Mouse (Mus musculus) intestine, postnatal 0 days (tissue): Measurements from ENCODE around the gene Dlg2. TPM values are rescaled to one million over a fixed set of nuclear protein-coding genes. Genes with fewer than 3 reads are reported as not detected.

Experiments
- ATAC-seq: fragments of 200-750 bp; cut with Nextera tagmentation; 2 replicates; pipeline ENCODE4 v1.8.0; 2017; ENCODE audit warnings: mild to moderate bottlenecking, moderate TSS enrichment, moderate library complexity
- H3K27ac ChIP-seq: fragments of 300-500 bp; sonication (generic); 2 replicates; pipeline ENCODE4 v1.5.1; 2014; ENCODE audit warnings: mild to moderate bottlenecking, low read depth, low read length, moderate library complexity
- H3K27me3 ChIP-seq: fragments of 300-500 bp; sonication (generic); replicated peaks from 2 replicates; pipeline ENCODE4 v1.6.1; 2014; ENCODE audit warnings: low read length, mixed read lengths; ENCODE audit not compliant: control insufficient read depth, insufficient read depth
- H3K36me3 ChIP-seq: fragments of 300-500 bp; sonication (generic); 2 replicates; pipeline ENCODE4 v1.6.1; 2014; ENCODE audit warnings: mild to moderate bottlenecking, moderate library complexity; ENCODE audit not compliant: control insufficient read depth, insufficient read depth
- H3K4me1 ChIP-seq: fragments of 300-500 bp; sonication (generic); replicated peaks from 2 replicates; pipeline ENCODE4 v1.6.1; 2014; ENCODE audit warnings: antibody characterized with exemption, low read length, mixed read lengths; ENCODE audit not compliant: control insufficient read depth, insufficient read depth
- H3K4me2 ChIP-seq: fragments of 300-500 bp; sonication (generic); replicated peaks from 2 replicates; pipeline ENCODE4 v1.6.1; 2014; ENCODE audit warnings: low read depth, mild to moderate bottlenecking, moderate library complexity
- H3K4me3 ChIP-seq: fragments of 300-500 bp; sonication (generic); 2 replicates; pipeline ENCODE4 v1.5.1; 2014; ENCODE audit warnings: low read depth, low read length
- H3K9ac ChIP-seq: fragments of 300-500 bp; sonication (generic); 2 replicates; pipeline ENCODE4 v1.6.1; 2014; ENCODE audit warnings: mild to moderate bottlenecking, low read depth, low read length
- H3K9me3 ChIP-seq: fragments of 300-500 bp; sonication (generic); 2 replicates; pipeline ENCODE4 v1.6.1; 2016; ENCODE audit warnings: mixed run types; ENCODE audit not compliant: control insufficient read depth
- CTCF ChIP-seq: sonication (generic); IDR thresholded peaks from 2 replicates; pipeline ENCODE4 v1.5.1; 2016; ENCODE audit warnings: low read depth, mild to moderate bottlenecking, control low read depth, antibody characterized with exemption, moderate library complexity
- WGBS: fragments of 180-500 bp; shearing (Covaris S2); extraction: QIAGEN DNeasy Blood & Tissue Kit; methylation state at CpG from one replicate; pipeline ENCODE4 v1.1.7; 2014; 5-methylcytosine and 5-hydroxymethylcytosine counted together
- polyA plus RNA-seq: library from polyadenylated mRNA; unstranded; fragments of >200 nt; fragmentation: Nextera tagmentation; extraction: Ambion mirVana; gene quantifications from 2 replicates; pipeline ENCODE4 v1.2.1, GENCODE M21; 2015

Dlg2 gene
- polyA plus RNA-seq, 1 experiment from 2014 or later: 1.1 TPM

GRCm38 (mm10) chr7:92316389-92316788, 1839.9 kb downstream of the Dlg2 start:
- Histone ChIP-seq H3K4me2 (no peak overlapping the region), H3K9me3 (no peaks in the 10 kb centered on the region), H3K4me3 (no peak overlapping the region), H3K27ac (no peak overlapping the region), H3K4me1 (no peaks in the 10 kb centered on the region), H3K36me3 (no peaks in the 10 kb centered on the region), H3K9ac (no peak overlapping the region), H3K27me3 (no peaks in the 10 kb centered on the region)
- no peak for ATAC-seq
- 67% methylated on average over 6 of the region's 6 CpGs for WGBS
- no peak for TF ChIP-seq CTCF

- no peak for TF ChIP-seq CTCF
- Histone ChIP-seq H3K27ac (no peak overlapping the region), H3K36me3 (no peaks in the 10 kb centered on the region), H3K4me3 (no peak overlapping the region), H3K9me3 (no peaks in the 10 kb centered on the region), H3K27me3 (no peaks in the 10 kb centered on the region), H3K4me2 (no peak overlapping the region), H3K9ac (no peak overlapping the region), H3K4me1 (no peaks in the 10 kb centered on the region)
- 88% methylated on average over 1 of the region's 1 CpGs for WGBS
- no peak for ATAC-seq
Measured at GRCm38 (mm10) chr7:92319469-92319868, 1843.0 kb downstream of the Dlg2 start.

- no peaks in the 10 kb centered on the region for H3K36me3 ChIP-seq
- no peak overlapping the region for H3K27ac ChIP-seq
- no peak for ATAC-seq
- H3K9ac ChIP-seq: no peak overlapping the region
- H3K9me3 ChIP-seq: no peaks in the 10 kb centered on the region
- no peaks in the 10 kb centered on the region for H3K27me3 ChIP-seq
- no peaks in the 10 kb centered on the region for H3K4me1 ChIP-seq
- no peak overlapping the region for H3K4me2 ChIP-seq
- TF ChIP-seq CTCF: no peak
- H3K4me3 ChIP-seq: no peak overlapping the region
Measured at GRCm38 (mm10) chr7:92320181-92320580, 1843.7 kb downstream of the Dlg2 start.

DNA sequence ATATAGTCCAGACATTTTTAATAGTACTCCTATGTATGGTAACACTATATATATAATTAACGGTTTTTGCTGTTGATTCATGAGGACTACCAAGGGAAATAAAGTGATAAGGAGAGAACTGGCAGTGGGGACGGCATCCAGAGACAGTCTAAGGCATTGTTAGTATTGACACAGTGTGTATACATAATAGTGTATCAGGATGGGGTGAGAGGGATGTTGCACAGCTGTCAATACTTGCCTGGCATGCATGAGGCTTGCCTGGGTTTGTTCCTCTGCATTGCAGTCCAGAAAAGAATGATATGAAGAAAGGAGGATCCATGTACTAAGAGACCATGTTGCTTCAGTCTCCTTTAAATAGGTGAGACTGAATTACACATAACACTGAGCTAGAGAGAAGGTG, 1845.3 kb downstream of the Dlg2 start:
- ATAC-seq: no peak
- H3K27me3 ChIP-seq: no peaks in the 10 kb centered on the region
- no peak overlapping the region for H3K9ac ChIP-seq
- H3K27ac ChIP-seq: no peak overlapping the region
- no peaks in the 10 kb centered on the region for H3K36me3 ChIP-seq
- 74% methylated on average over 2 of the region's 2 CpGs for WGBS
- H3K4me1 ChIP-seq: no peaks in the 10 kb centered on the region
- TF ChIP-seq CTCF: no peak
- no peaks in the 10 kb centered on the region for H3K9me3 ChIP-seq
- no peak overlapping the region for H3K4me3 ChIP-seq
- no peak overlapping the region for H3K4me2 ChIP-seq

DNA sequence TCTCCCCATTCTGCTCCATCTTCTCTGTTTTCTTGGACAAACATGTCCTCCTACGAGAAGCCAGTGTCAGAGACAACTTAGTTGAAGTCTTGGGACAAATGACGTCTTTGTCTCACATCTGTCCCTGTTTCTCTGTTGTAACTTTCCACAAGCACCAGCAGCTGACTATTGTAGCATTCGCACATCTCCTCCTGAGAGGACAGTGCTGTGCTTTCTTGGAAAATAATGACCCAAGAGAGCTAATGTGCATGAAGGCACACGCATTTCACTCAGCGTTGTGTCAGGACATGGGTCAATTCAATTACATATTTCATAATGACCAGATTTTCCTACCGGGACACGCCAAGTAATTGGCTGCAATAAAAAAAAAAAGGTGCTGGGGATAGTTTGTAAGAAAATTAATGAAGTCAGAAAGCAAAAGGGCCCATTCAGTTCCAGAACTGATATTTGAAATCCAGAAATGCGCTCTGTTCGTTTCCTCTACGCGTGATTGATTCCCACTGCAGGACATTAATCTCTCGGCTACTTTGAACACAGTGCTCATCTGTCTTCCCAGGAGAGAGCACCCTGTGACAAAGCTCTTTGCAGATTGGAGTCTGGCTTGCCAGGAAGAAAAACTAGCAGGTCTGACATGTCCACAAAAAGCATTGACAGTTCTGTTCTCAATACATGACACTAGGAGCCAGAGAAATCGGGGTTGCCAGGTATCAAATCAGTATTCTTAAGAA, 1846.0 kb downstream of the Dlg2 start:
- 72% methylated on average over 13 of the region's 13 CpGs for WGBS
- Histone ChIP-seq H3K4me2 (no peak overlapping the region), H3K9ac (no peak overlapping the region), H3K27ac (no peak overlapping the region), H3K9me3 (no peaks in the 10 kb centered on the region), H3K36me3 (no peaks in the 10 kb centered on the region), H3K4me3 (no peak overlapping the region), H3K4me1 (no peaks in the 10 kb centered on the region), H3K27me3 (no peaks in the 10 kb centered on the region)
- no peak for ATAC-seq
- TF ChIP-seq CTCF: no peak

GRCm38 (mm10) chr7:92323710-92324109, 1847.2 kb downstream of the Dlg2 start:
- H3K4me1 ChIP-seq: no peaks in the 10 kb centered on the region
- no peaks in the 10 kb centered on the region for H3K9me3 ChIP-seq
- ATAC-seq: no peak
- H3K36me3 ChIP-seq: no peaks in the 10 kb centered on the region
- no peak overlapping the region for H3K4me2 ChIP-seq
- TF ChIP-seq CTCF: peak; percentile 77
- H3K9ac ChIP-seq: no peak overlapping the region
- H3K27ac ChIP-seq: no peak overlapping the region
- H3K4me3 ChIP-seq: no peak overlapping the region
- WGBS: 46% methylated on average over 4 of the region's 4 CpGs
- no peaks in the 10 kb centered on the region for H3K27me3 ChIP-seq
